Mouse (Mus musculus): Measurements from ENCODE around the gene Gcc2.
"Not testable (repeated sequence)": the region's sequence is repeated elsewhere in the genome, so short reads cannot be mapped to it uniquely, and the experiment has no call there.

- TF ChIP-seq GATA1 (IDR thresholded peaks at IDR 0.05; ENCODE audit: borderline replicate concordance, low read length); FLI1 (IDR thresholded peaks at IDR 0.05; ENCODE audit: low read length): not testable (repeated sequence)
Observed at GRCm38 (mm10) chr10:58221571-58221970, 33.7 kb upstream of the Gcc2 start.
